Mouse (Mus musculus) kidney, postnatal 4 days (tissue): Measurements from ENCODE around the gene Dmc1.
A peak's percentile ranks its signal among the peaks of the same experiment; 100 is the strongest.

ENCODE experiments used
- DNase-seq, 2 experiments: peaks; one replicate each; pipeline ENCODE4 v3.0.0; 2021; ENCODE audit warnings: mixed read lengths in 2 of 2

Dmc1 gene

GRCm38 (mm10) chr15:79604990-79605665 lies at the start of gene Dmc1:
Gene Dmc1 (minus strand): TSS chr15:79605109.
- peak; percentile 81 to 87 for DNase-seq

- peak; percentile 22 to 38 for DNase-seq
Measured at GRCm38 (mm10) chr15:79651481-79651880, 46.6 kb upstream of the Dmc1 start.

- peak; percentile 73 to 77 for DNase-seq
Measured at GRCm38 (mm10) chr15:79650569-79650968, 45.7 kb upstream of the Dmc1 start.

- DNase-seq, result no peak
Measured at GRCm38 (mm10) chr15:79648130-79648529, 43.2 kb upstream of the Dmc1 start.

- DNase-seq, result no peak
Measured at GRCm38 (mm10) chr15:79645483-79645882, 40.6 kb upstream of the Dmc1 start.

- DNase-seq, result no peak
Measured at GRCm38 (mm10) chr15:79641135-79641817, 36.4 kb upstream of the Dmc1 start.

- no peak for DNase-seq
Measured at GRCm38 (mm10) chr15:79630471-79630870, 25.6 kb upstream of the Dmc1 start.

- peak; percentile 28 to 44 for DNase-seq
Measured at GRCm38 (mm10) chr15:79619770-79620414, 15.0 kb upstream of the Dmc1 start.

- DNase-seq, result no peak
Measured at GRCm38 (mm10) chr15:79618456-79618855, 13.5 kb upstream of the Dmc1 start.

GRCm38 (mm10) chr15:79617135-79617534 lies 12.2 kb upstream of the Dmc1 start:
- DNase-seq, result no peak

- no peak for DNase-seq
Measured at GRCm38 (mm10) chr15:79616729-79617128, 11.8 kb upstream of the Dmc1 start.

GRCm38 (mm10) chr15:79615501-79615900 lies 10.6 kb upstream of the Dmc1 start:
- no peak for DNase-seq

- DNase-seq, result no peak
Measured at GRCm38 (mm10) chr15:79609226-79609625, 4.3 kb upstream of the Dmc1 start.

GRCm38 (mm10) chr15:79608214-79608613 lies 3.3 kb upstream of the Dmc1 start:
- no peak for DNase-seq

- peak; percentile 29 to 30 for DNase-seq
Measured at GRCm38 (mm10) chr15:79607757-79608156, 2.8 kb upstream of the Dmc1 start.

GRCm38 (mm10) chr15:79606161-79606560 lies 1.3 kb upstream of the Dmc1 start:
- no peak for DNase-seq

- DNase-seq, result no peak
Measured at GRCm38 (mm10) chr15:79600176-79600575, 4.7 kb downstream of the Dmc1 start.

- no peak for DNase-seq
Measured at GRCm38 (mm10) chr15:79598715-79599114, 6.2 kb downstream of the Dmc1 start.

GRCm38 (mm10) chr15:79581581-79581980 lies 23.3 kb downstream of the Dmc1 start:
- no peak for DNase-seq

GRCm38 (mm10) chr15:79577671-79578426 lies 27.1 kb downstream of the Dmc1 start:
- DNase-seq, result no peak

- DNase-seq, result no peak
Measured at GRCm38 (mm10) chr15:79576947-79577346, 28.0 kb downstream of the Dmc1 start.

GRCm38 (mm10) chr15:79575543-79576222 lies 29.2 kb downstream of the Dmc1 start:
- no peak for DNase-seq

GRCm38 (mm10) chr15:79562417-79562816 lies 42.5 kb downstream of the Dmc1 start:
- DNase-seq, result no peak
